Mouse (Mus musculus): ENCODE measurements around the gene Fbxl14.
"Not testable (repeated sequence)": the region's sequence is repeated elsewhere in the genome, so short reads cannot be mapped to it uniquely, and the experiment has no call there.

Fbxl14 gene

GRCm38 (mm10) chr6:119470777-119471176 is 8.7 kb upstream of the Fbxl14 start:
- no peak for DNase-seq (ENCODE audit: low spot score in 2 of 2)

GRCm38 (mm10) chr6:119472135-119472534 is 7.3 kb upstream of the Fbxl14 start:
- no peak for DNase-seq (ENCODE audit: low spot score in 2 of 2)

DNA sequence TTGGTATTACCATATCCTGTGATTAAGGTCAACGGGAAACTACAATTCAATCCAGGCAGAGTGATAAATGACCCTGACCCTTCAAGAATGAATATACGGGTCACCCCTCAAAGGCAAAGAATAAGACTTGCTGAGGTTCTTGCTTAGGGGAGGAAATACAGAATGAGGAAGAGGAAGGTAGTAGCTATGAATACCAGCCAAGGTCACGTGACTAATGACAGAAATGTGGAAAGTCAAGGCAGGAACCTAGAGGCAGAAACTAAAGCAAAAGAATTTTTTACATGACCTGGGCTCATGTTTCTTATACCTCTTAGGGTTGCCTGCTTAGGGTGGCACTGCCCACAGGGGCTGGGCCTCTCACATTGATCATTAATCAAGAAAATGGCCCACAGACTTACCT is 6.8 kb upstream of the Fbxl14 start:
- DNase-seq (ENCODE audit: low spot score in 2 of 2) = no peak

- DNase-seq (ENCODE audit: low spot score in 2 of 2) = no peak
These were observed 6.0 kb upstream of the Fbxl14 start for GRCm38 (mm10) chr6:119473446-119473845.

DNA sequence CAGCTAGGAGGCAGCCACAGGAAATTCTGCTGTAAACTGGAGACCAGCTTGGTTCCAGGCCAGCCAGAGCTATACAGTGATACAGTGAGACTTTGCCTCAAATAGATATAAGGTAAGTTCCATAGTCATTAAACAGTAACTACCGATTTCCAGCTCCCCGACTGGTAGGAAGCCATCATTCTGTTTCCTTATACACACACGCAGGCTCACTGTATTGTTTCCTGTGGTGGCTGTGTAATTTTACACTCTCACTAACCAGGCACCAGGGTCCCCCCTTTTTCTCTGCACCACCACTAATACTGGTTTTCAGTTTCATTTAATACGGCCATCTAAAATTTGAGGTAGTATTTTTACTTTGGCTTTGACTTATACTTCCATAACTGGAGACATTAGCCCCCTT is 5.5 kb upstream of the Fbxl14 start:
- no peak for DNase-seq (ENCODE audit: low spot score in 2 of 2)

DNA sequence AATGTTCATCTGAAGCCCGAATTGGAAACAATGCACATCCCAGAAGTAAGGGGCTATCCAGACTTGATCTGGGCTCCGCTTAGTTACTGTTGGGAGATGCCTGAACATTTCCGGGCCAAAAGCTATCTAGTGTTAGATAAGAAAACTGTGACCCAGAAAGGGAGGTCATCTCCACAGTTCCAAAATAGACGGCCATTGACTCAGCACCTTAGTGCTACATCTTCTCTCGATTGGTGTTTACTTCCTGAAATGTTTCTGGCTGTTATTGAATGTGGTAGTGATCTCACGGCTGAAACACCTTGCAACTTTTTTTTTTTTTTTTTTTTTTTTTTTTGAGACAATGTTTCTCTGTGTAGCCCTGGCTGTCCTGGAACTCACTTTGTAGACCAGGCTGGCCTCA is 3.5 kb upstream of the Fbxl14 start:
- no peak for DNase-seq (ENCODE audit: low spot score in 2 of 2)

- DNase-seq (ENCODE audit: low spot score in 2 of 2) = no peak
These were observed 1.7 kb upstream of the Fbxl14 start for GRCm38 (mm10) chr6:119477686-119478310.

DNA sequence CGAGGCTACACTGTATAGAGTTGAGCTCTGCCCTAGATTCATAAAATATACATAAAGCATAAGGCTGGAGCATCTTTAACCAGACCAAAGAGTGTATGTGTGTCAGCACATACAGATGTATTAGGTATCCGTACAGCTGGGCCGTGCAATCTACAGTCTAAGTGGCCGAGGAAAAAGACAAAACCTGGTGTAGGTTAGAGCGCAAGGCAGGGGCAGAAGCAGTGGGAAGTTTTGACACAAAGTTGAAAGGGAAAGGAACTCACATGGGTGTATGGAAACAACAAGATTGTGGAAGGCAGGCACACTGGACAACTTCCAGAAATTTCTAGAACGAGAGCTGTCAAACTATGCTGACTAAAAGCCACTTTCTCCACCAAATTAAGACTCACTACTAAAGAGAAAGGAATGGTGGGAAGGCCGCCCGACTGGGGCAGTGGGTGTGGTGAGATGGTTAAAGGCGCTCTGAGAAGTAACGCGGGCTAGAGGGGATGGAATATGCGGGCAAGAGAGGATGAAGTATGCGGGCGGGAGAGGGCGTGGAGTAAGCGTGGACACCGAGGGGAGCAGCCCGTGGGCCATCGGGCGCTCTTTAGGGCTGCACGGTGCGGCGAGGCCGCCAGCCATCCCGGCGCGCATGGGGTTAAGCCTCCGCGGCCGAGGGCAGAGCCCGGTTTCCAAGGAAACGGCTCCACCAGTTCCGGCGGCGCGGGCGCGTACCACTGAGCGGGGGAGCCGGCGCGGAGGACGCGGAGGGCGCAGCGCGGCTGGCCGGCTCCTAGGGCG is 717 bp upstream of the Fbxl14 start:
- peak; percentile 76 to 86 for DNase-seq (ENCODE audit: low spot score in 2 of 2)

DNA sequence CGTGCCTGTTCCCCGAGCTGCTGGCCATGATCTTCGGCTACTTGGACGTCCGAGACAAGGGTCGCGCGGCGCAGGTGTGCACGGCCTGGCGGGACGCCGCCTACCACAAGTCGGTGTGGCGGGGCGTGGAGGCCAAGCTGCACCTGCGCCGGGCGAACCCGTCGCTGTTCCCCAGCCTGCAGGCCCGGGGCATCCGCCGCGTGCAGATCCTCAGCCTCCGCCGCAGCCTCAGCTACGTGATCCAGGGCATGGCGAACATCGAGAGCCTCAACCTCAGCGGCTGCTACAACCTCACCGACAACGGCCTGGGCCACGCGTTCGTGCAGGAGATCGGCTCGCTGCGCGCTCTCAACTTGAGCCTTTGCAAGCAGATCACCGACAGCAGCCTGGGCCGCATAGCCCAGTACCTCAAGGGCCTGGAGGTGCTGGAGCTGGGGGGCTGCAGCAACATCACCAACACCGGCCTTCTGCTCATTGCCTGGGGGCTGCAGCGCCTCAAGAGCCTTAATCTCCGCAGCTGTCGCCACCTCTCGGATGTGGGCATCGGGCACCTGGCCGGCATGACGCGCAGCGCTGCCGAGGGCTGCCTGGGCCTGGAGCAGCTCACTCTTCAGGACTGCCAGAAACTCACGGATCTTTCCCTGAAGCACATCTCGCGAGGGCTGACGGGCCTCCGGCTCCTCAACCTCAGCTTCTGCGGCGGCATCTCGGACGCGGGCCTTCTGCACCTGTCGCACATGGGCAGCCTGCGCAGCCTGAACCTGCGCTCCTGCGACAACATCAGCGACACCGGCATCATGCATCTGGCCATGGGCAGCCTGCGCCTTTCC is 623 bp downstream of the Fbxl14 start:
- DNase-seq (ENCODE audit: low spot score in 2 of 2) = peak; percentile 48 to 60

- DNase-seq (ENCODE audit: low spot score in 2 of 2) = peak in 1 of 2 experiments; percentile 49
These were observed 1.4 kb downstream of the Fbxl14 start for GRCm38 (mm10) chr6:119480706-119481331.

DNA sequence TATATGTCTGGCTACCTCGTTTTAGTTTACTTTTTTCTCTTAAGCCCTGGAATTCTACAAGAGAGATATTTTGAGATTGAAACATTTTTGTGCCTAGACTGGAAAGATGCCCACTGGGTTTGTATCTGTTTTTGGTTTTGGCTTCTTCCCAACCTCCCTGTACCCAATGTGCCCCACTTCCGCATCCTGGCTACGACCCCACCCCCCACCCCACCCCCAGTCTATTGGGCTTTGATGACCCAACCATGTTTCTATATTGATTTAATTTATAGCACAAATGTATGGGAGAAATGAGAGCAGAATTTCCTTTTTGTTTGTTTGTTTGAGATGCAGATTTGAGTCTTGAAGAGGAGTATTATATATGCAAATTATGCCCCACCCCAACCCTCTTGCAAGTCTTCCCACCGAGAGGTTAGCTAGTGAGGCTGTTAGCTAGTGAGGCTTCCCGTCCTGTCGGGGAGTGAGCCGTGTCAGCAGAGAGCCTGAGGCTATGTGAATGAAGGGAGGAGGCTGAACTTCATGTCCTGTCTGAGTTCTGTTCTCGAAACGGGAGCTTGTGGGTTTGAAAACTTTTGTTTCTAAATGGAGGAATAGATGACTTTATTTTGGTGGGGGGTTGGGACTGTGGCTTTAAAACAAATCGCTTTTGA is 2.4 kb downstream of the Fbxl14 start:
- not testable (repeated sequence) for DNase-seq (ENCODE audit: low spot score in 2 of 2)

DNA sequence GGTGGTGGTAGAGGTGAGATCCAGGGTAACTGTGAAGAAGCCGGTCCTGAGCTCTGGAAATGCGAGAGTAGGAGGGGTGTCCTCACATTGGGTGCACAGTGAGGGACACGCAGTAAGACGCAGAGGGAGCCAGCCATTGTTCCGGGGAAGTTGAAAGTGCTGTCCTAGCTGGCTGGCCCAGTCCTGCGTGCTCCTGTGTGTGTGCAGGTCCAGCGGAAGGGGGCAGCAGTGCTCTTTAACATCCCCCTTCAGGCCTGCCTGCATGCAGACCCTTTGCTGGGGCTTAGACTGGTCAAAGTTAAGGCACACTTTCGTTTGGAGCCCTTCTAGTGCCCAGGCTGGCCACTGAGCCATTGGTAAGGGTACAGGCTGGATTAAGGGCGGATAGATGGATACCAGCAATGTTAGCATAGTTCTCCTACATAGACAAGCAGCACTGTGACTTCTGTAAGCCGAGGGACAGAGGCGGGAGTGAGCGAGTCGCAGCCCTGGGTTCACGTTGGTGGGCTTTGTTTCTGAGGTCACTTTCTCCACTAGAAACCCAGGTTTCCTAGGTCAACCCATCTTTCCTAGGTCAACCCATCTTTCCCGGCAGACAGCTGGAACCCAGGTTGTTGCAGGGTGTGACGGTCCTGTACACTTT is 3.6 kb downstream of the Fbxl14 start:
- DNase-seq (ENCODE audit: low spot score in 2 of 2) = peak in 1 of 2 experiments; percentile 56

GRCm38 (mm10) chr6:119485486-119485885 is 6.0 kb downstream of the Fbxl14 start:
- DNase-seq (ENCODE audit: low spot score in 2 of 2) = no peak

DNA sequence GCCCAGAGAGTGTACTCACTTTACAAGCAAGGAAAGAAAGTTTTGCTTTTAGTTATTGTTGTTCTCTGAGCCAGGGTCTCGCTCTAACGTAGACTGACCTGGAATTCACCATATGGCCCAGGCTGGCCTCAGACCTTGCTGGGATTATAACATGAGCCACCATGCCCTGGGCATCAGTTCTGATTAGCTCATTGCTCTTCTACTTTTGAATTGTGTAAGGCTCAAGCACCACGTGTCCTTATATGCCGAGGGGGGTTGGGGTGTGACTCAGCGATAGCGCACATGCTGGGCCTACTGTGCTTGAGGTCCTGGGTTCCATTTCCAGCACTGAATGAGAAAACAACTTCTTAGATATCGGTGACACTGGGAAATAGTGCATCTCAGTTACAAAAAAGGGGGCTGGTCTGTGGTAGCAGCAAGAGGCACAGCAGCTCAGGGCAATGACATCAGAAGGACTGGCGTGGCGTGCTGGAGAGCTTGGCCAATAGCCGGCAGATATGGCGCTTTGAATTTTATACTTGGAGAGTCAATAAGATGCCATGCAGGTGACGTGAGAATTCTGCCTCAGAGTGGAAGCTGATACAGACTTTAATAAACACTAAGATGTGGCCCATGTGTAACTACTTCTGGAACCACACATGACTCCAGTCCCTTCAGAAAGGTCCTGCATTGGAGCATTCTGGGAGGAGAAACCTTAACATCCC is 7.1 kb downstream of the Fbxl14 start:
- DNase-seq (ENCODE audit: low spot score in 2 of 2) = no peak

- DNase-seq (ENCODE audit: low spot score in 2 of 2) = no peak
These were observed 7.6 kb downstream of the Fbxl14 start for GRCm38 (mm10) chr6:119487085-119487458.

DNA sequence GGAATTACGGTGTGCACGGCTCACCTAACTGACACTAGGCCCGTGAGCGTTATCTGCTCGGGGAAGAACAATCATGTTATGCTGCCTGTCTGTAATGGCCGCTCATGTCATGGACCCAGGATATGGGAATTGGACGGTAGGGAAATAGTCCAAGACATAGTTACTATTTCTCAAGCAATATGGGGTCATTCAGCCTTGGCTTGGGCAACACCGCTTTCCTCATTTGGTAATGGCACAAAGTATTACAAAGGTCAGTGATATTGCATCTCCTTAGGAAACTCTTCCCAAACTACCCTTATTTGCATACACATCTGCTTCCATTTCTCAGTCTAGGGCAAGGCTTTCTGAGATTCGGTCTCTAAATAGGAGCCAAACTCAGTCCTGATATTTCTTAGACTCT is 8.2 kb downstream of the Fbxl14 start:
- DNase-seq (ENCODE audit: low spot score in 2 of 2) = no peak

- no peak for DNase-seq (ENCODE audit: low spot score in 2 of 2)
These were observed 10.3 kb downstream of the Fbxl14 start for GRCm38 (mm10) chr6:119489765-119490164.

- DNase-seq (ENCODE audit: low spot score in 2 of 2) = no peak
These were observed 11.1 kb downstream of the Fbxl14 start for GRCm38 (mm10) chr6:119490549-119490948.

DNA sequence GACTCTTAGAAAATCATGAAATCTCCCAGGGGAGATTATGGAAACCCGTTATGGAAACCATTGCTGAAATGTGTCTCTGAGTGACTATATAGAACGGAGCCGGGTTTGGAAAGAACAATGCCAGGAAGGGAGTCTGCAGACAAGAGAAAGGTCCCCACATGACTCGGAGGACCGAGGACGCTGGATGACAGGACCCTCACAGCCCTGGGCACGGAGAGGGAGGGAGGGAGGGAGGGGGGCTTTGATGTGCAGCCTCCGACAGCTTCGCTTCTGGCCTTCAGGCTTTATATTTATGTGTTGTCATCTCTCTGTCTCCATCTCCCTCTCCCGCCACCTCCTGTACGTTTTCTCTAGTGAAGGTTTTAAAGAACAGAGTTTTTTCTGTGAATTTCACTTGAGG is 11.5 kb downstream of the Fbxl14 start:
- DNase-seq (ENCODE audit: low spot score in 2 of 2) = no peak

DNA sequence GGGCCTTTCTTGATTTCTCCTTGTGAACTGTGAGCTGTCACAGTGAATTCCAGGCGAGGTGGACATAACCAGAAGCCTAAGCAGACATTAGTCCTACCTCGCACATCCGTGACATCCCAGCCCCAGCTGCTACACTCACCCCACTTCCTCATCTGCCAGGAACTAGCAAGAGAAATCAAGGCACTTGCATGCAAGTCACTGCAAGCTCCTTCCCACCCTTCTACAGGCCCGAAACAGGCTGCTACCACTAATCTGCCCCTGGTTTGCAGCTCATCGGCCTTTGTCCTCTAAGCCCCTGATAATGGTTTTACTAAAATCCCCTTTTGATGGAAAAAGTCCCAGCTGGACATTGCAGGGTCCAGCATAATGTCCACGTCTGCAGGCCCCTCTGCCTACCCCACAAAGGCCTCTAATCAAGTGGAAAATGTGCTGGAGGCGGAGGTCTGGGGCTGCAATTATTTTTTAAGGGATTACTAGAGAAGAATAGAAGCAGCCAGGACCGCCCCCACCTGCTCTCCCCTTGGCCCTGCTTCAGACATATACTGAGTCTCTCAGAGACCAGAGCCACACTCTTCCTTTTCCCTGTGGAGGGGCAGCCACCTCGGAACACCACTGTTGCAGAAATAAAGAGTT is 12.6 kb downstream of the Fbxl14 start:
- no peak for DNase-seq (ENCODE audit: low spot score in 2 of 2)

All from frontal cortex, postnatal 10 days (tissue).